ENCODE assay signal across 20 mouse cellular contexts in genomic region chr9:100735993-100736645, GRCm38 (mm10).
DNase-seq lines count a peak whose midpoint lies in the region; ATAC-seq and TF ChIP-seq lines count a peak whose summit lies in the region.
"Had no signal": no experiment of that assay in that cellular context is flagged by ENCODE, and none has a peak within 500 bp of the region (broad histone marks: within the 10 kb centered on the region; RNA-seq: fewer than 3 reads in every experiment).

No protein-coding gene starts in this region.

- H3K9me3 ChIP-seq in liver, embryonic 13.5 days (replicated peaks), result no peaks in the 10 kb centered on the region
- H3K9me3 ChIP-seq: embryonic facial prominence, embryonic 13.5 days; forebrain, embryonic 15.5 days; heart, embryonic 10.5 days had no signal

- H3K9ac ChIP-seq in liver, embryonic 13.5 days, result peak overlapping the region; percentile 33; the same call in 1 of the 2 replicates
- H3K9ac ChIP-seq: embryonic facial prominence, embryonic 13.5 days; forebrain, embryonic 15.5 days had no signal

- H3K4me1 ChIP-seq in liver, embryonic 13.5 days (replicated peaks), result peaks cover 38% of the 10 kb centered on the region
- H3K4me1 ChIP-seq: embryonic facial prominence, embryonic 13.5 days; forebrain, embryonic 15.5 days had no signal

- no peak overlapping the region for H3K4me3 ChIP-seq in liver, embryonic 13.5 days (replicated peaks)
- H3K4me3 ChIP-seq in myocyte, result no peak overlapping the region
- H3K4me3 ChIP-seq: embryonic facial prominence, embryonic 13.5 days; forebrain, embryonic 15.5 days; heart, embryonic 10.5 days had no signal

- H3K27ac ChIP-seq in liver, embryonic 13.5 days, result peak overlapping the region; percentile 74
- H3K27ac ChIP-seq: embryonic facial prominence, embryonic 13.5 days; forebrain, embryonic 15.5 days; heart, embryonic 10.5 days; kidney, postnatal 0 days; macrophage had no signal

- peak; percentile 93 for ATAC-seq in liver, embryonic 13.5 days (ENCODE audit: low read depth)
- ATAC-seq in frontal cortex, adult (ENCODE audit: low TSS enrichment), result no peak
- ATAC-seq in cerebellum, adult (ENCODE audit: insufficient number of reproducible peaks, low FRiP score, low TSS enrichment), result no peak
- ATAC-seq: activated CD4-positive, CD25-positive, alpha-beta regulatory T cell, adult 4 months; forebrain, embryonic 15.5 days had no signal

- no peak for TF ChIP-seq POLR2A in myocyte (IDR thresholded peaks at IDR 0.05; ENCODE audit: insufficient read length, low read depth)

- 0 out of 2 replicates have a peak, but pooled peaks cover 3% of the 10 kb centered on the region for H3K36me3 ChIP-seq in liver, embryonic 13.5 days
- H3K36me3 ChIP-seq in myocyte (ENCODE audit: control insufficient read depth, insufficient read depth), result peaks cover 5% of the 10 kb centered on the region
- H3K36me3 ChIP-seq: heart, embryonic 10.5 days had no signal

- 42% methylated on average over 4 of the region's 4 CpGs for WGBS in liver, embryonic 13.5 days (ENCODE audit: insufficient replicate concordance)

- H3ac ChIP-seq in myocyte (ENCODE audit: control insufficient read depth, insufficient read length), result no peak overlapping the region

- no peaks in the 10 kb centered on the region for H3K27me3 ChIP-seq in liver, embryonic 13.5 days
- no peaks in the 10 kb centered on the region for H3K27me3 ChIP-seq in myocyte (ENCODE audit: control insufficient read depth, insufficient read depth, insufficient read length)
- H3K27me3 ChIP-seq: embryonic facial prominence, embryonic 13.5 days; forebrain, embryonic 15.5 days had no signal

- H3K79me2 ChIP-seq in myocyte (ENCODE audit: control insufficient read depth, insufficient read depth), result peaks cover 25% of the 10 kb centered on the region

- peak overlapping the region; percentile 45 for H3K4me2 ChIP-seq in liver, embryonic 13.5 days
- H3K4me2 ChIP-seq in myocyte (ENCODE audit: low read depth), result peak overlapping the region; percentile 43
- H3K4me2 ChIP-seq: embryonic facial prominence, embryonic 13.5 days; forebrain, embryonic 15.5 days had no signal

- DNase-seq in embryo, embryonic 9.5 days (ENCODE audit: extremely low spot score), result peak; percentile 8
- DNase-seq in embryo, embryonic 10 days (ENCODE audit: low spot score), result no peak
- peak; percentile 8 for DNase-seq in c-Kit-positive CD71-negative TER-119-negative erythroid progenitor cells, embryonic 14.5 days (ENCODE audit: low read depth)
- DNase-seq in liver, embryonic 13.5 days, result peak; percentile 52
- DNase-seq in kidney, postnatal 25 days, result no peak
- DNase-seq: cerebellum, adult 9-11 months; heart, postnatal 36 days; layer of hippocampus, adult 9-11 months; lung, adult 18-20 months; right cerebral cortex, postnatal 25 days; thymus, adult 18-20 months had no signal

TF ChIP-seq in myocyte, 11 proteins besides CTCF, POLR2A, EP300 and RAD21:
- TF ChIP-seq CEBPB (IDR thresholded peaks at IDR 0.05; ENCODE audit: insufficient read depth, poor library complexity, severe bottlenecking) (no peak), MYOD1 (IDR thresholded peaks at IDR 0.05; ENCODE audit: control insufficient read depth in 1 of 3, insufficient read length in 2 of 3, low read depth in 2 of 3) (peak in 2 of 3 experiments; percentile 13 to 30), TCF12 (IDR thresholded peaks at IDR 0.05; ENCODE audit: insufficient read depth, poor library complexity, severe bottlenecking) (no peak), TCF3 (IDR thresholded peaks at IDR 0.05; ENCODE audit: insufficient read length, low read depth) (no peak)
TF ChIP-seq in myocyte: peak in this region for 1.

Comparison
In these comparisons a context has a peak if more than half of its experiments do, and no peak if none do; other contexts are left out.
1. DNase-seq: peak in embryo, embryonic 9.5 days (single experiment), c-Kit-positive CD71-negative TER-119-negative erythroid progenitor cells, embryonic 14.5 days (single experiment) and liver, embryonic 13.5 days (single experiment); none in embryo, embryonic 10 days (single experiment) and kidney, postnatal 25 days (0 of 2).